Mouse (Mus musculus) right cerebral cortex, adult 2 months (tissue): ENCODE data around the gene Cdc26.

Experiments used
- DNase-seq, 2 experiments: peaks; one replicate each; pipeline ENCODE4 v3.0.0; 2021 to 2022; ENCODE audit warnings: low spot score in 2 of 2

Cdc26 gene

DNA sequence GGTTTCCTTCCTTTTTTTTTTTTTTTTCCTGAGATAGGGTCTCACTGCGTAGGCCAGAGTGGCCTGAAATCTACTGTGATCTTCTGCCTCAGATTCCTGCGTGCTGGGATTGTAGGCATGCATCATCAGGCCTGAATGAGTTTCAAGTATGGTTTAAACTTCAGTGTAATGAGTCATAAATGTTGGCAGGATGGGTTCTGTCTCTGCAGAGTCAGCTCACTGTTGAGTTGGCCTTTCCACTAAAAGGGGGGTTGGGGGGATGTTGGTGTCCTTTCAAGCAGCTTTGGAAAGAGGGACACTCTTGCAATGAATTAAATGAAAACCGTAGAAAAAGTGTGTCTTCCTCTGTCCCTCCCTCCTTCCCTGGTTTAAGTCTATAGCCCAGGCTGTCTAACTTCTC, 9.5 kb downstream of the Cdc26 start:
- peak in 1 of 2 experiments; percentile 21 for DNase-seq

DNA sequence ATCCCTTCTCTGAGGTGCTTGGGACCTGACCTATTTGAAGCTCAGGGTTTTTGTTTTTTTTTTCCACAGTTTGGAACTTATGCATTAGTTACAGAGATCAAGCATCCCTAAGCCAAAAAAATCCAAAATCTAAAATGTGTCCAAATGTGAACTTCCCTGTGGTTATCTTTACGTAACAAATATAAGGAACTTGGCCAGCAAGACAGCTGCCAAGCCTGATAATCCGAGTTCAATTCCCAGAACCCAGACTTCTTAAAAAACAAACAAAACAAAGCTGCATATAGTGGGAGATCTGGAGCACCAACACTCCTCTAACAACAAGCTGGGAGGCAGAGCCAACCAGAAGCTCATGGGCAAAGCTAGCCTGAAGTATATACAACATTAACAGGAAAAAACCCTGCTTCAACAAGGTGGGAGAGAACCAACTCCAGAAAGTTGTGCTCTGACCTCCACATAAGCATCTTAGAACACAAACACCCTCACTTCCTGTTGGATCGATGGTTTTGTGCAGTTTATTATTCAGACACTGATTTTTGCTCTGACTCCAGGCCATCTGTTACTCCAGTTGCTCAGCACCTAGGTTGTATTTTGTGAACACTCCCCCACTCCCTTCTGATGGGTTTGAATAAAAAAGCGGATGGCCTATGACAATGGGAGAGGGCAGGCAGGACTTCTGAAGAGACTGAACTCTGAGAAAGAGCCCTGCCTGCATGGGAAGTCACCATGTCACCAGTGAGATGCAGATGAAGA, 10.7 kb downstream of the Cdc26 start:
- no peak for DNase-seq

DNA sequence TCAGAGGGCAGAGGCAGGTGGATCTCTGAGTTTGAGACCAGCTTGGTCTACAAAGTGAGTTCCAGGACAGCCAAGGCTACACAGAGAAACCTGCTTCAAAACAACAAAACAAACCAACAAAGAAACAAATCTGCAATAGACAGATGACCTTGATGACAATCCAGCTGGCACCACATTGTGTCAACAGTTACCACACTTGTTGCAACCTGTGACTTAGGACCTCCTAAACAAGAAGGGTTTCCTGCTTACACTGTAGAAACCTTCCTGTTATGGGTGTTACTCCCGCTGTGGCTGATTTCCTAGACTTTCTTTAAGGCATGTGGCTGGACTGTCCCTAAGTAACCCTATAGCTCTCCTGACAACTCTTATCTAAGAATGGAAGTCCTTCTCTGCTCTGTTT, 12.6 kb downstream of the Cdc26 start:
- no peak for DNase-seq

DNA sequence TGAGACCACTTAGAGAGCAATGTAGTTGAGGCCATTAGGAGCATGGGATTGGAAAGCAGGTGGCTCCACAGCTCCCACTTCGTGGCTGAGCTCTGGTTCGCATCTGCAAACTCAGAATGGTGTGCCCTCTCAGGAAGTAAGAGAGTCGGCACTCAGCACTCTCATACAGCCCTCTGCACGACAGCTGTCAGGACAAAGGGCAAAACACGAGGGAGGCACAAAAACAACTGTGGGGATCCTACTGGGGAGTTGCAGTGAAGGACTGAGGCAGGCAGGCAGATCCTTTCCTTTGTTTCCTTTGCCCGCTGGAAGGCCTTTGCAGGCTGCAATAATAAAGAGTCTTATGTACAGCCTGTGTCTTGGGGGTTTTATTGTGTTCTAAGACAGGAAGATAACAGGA, 15.0 kb downstream of the Cdc26 start:
- DNase-seq = no peak

DNA sequence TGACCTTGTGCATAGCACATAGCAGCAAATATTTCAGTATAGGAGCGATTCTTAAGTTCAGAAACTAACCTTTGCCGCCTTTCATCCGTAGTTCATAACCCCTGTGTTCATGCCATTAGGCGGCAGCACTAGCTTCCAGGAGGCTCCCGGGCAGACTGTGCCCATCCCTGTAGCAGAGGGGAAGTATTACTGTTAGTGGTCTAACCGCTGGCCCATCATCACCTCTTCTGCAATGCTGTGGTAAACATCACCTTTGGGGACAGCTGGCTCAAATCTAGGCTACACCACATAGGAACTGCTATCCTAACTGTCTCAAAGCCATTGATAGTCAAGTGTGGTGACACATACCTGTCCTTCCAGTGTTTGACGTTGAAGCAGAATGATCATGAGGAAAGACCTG, 16.6 kb downstream of the Cdc26 start:
- no peak for DNase-seq

DNA sequence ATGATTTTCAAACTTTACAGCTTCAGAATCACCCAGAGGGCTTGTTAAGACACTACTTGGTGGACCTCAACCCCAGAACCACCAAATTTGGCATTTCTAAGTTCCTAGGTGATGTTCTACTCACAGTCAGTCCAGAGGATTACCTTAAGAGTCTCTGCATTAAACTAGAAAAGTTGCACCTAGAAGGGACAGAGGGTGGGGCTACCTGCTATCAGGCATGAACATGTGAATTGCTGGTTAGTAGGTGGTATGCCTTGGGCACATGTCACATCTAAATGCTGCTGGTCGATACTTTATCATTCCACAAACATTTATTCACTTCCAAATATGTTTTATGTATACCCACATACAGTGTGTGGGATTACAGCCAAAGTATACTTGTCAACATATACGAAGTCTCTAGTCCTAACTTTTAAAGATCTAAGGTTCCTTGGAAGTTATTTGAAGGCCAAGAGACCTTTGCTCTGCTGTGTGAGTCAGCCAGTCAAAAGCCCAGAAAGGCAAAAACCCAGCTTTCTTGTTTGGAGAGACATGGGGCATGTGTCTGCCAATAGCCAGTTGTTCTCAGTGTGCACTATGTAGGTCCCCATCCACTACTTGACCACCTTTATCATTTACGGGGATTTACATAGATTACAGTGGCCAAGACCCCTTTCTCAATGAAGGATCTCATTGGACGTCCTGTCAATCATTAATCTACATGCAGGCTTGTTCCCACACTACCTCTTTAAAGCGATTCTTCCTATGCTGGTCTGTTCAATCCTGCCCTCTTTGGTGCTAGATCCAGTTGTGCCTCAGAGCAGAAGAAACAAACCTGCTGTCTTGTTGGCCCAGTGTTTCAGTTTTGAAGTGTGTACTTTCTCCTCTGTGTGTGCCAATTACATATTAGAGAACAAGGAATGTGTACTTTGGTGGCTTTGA, 18.6 kb downstream of the Cdc26 start:
- no peak for DNase-seq

DNA sequence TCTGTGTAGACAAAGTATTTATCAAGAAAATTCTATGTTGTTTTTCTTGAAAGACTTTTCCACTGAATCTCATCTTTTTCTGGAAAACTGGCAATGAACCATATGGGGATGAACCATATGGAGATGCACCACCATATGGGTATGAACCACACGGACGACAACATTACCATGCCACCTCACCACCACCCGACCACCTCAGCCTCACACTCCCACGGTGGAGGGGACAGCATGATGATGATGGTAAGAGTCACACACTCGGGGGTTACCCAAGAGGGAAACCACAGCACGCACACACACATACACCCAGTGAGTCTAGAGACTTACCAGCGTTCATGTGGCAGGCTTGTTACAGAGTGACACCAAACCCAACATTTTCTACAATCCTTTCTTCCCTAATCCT, 23.0 kb downstream of the Cdc26 start:
- DNase-seq = peak; percentile 21 to 38

DNA sequence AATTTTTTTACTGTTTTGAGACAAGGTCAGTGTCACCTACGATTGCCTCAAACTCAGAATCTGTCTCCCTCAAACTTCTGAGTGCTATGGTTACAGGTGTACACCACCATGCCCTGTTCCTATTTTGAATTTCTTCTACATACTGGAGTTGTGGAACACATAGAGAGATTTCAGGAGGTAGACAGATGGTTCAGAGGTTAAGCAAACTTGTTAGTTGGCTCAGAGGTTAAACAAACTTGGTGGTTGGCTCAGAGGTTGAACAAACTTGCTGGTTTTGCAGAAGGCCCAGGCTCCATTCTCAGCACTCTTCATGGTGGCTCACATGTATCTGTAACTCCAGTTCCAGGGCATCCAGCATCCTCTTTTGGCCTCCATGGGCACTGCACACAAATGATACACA, 24.3 kb downstream of the Cdc26 start:
- no peak for DNase-seq

DNA sequence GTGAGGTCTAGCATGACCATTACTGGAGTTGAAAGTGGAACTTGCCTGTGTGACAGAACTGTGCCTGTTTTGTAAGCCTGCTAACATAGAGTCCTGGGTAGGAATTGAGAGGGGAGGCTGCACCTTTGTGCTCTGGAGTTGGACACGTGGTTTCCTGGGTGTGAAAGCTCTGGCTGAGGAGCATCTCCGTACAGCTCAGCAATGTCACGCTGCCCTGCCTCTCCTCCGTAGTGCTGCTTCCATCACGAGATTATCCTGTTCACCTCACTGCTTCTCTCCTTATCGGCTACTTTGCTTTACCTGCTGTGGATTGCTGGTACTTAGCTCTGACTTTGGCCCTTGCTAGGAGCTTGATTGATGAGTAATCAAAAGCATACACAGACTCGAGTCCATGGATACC, 24.7 kb downstream of the Cdc26 start:
- DNase-seq = no peak

DNA sequence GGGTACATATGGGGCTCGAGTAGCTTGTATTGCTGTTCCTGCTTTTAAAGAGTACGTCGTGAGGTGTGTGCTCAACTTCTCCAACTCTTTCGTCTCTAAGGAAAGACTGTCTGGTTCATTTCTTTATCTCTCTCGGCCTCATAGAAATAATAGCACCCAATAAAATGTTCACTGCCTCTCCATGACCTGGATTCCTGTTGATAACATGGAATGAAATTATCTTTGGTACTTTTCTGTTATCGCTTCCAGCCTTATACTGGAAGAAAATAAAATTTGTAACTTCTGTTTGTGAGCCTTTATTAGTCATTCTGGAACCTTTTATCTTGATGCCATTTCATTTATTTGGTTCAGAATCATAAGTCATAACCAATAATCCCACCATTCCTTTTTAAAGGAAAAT, 25.2 kb downstream of the Cdc26 start:
- no peak for DNase-seq

DNA sequence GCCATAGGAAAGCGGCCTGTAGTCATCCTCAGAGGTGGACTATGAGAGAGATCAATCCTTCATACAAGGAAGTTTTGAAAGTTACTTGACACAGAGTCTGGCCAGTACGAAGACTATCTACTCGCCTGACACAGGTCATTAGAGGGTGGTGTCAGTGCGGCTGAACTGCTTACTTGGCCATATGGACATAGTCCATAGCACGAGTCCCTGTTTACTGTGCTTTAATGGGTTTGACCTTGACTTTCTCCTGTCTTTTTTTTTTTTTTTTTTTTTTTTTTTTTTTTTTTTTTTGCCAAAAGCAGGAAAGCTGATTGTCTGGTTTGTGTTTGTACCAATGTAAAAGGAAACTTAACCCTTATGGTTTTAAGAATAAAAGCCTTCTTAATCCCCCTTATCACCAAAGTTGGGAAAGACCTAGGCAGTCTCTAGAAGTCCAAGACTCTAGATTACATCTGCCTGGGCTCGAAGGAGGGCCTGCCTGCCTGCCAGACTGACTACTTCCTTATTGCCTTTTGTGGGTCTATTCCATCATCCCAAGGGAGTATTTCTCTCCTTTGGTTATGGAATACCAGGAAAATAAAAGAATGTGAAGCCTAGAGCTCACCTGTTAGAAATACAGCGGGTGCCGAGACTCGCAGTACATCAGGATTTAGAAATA, 28.6 kb downstream of the Cdc26 start:
- DNase-seq = no peak

DNA sequence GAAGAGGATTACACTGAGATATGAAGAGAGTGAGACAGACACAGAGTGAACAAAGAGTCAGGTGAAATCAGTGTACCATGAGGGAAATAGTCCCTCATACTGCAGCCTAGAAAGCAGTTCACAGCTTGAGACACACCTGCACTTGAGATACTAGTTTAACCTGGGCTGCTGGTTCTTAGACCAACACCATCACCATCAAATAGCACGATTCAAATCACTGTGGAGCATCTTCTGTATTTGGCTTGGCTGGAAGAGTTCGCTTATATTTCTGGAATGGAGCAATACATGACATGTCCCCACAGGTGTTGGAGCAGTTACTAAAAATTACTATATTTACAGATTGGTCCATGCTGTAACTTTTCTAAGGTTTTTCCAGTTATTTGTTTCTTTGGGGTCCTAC, 32.3 kb downstream of the Cdc26 start:
- no peak for DNase-seq

DNA sequence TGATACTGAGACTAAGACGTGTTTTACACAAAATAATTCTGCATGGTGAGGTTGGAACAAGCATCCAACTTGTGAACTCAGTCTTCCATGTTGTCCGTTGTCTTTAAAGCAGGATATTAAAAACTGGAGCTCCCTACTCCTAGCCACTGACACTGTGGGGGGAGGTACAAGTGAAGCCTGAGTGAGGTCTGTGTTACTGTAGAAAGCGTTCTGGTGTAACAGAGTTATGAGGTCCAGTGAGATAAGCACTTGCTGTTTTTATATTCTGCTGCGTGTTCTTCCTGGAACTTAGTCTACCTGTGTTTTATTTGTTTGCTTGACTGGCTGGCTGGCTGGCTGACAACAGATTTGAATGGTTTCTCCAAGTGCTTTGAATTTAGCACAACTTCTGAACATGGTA, 34.1 kb downstream of the Cdc26 start:
- DNase-seq = no peak

DNA sequence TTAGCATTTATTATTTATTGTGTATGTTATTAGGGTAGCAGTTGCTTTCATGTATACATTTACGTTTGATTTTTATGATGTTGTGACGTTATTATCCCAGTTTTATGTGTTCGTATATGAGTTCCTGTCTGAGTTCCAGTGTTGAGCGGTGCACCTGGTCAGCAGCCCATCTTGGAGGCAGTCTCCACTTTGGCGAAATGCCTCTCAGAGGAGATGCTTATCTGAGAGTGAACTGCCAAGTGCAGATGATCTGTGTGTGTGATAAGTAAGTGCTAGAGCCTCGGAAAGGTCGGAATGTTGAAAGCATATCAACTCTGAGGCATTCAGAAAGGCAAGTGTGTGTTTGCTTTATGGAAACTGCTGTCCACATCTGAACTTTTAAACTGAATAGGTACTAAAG, 34.8 kb downstream of the Cdc26 start:
- no peak for DNase-seq

DNA sequence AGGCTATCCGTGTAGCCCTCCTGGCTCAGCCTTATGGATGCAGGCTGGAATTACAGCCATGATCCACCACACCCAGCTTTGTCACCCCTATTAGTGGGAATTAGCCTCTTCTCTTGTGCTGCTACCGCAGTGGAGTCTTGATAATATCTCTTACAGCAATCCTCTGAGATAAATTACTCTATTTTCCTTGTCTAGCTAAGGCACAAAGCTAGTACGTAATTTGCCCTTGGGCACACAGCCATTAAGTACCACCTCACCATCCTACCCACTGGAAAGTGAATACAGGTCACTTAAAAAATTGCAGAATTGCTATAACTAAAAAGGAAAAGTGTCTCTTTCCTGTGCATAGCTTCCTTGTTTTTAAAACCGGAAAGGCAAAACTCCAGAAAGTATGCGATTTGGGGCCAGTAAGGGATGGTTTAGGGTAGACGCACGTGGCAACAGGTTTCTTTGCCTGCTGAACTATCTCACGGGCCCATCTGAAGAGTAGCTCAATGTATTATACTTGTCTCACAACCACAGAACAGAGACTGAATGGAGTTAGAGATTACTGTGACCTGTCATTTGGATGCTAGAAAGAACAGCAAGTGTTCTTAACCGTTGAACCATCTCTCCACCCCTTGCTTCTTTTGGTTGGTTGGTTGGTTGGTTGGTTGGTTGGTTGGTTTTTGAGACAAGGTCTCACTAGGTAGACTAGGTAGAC, 35.5 kb downstream of the Cdc26 start:
- no peak for DNase-seq

DNA sequence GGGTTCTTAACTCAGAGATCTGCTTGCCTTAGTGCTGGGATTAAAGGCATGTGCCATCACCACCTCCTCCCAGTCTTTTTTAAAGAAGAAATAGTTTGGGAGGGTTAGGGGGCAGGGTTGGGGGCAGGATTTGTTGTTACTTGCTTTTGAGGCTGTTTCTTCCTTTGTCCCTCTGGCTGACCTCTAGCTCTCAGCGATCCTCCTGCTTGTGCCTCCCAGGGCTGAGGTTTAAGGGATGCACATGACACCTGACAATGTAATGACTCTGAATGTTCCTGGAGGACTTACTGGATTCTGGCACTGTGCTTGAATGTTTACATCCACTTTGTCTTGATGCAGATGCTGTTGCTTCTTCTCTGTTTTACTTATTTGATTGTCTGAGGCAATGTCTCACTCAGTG, 36.0 kb downstream of the Cdc26 start:
- no peak for DNase-seq

DNA sequence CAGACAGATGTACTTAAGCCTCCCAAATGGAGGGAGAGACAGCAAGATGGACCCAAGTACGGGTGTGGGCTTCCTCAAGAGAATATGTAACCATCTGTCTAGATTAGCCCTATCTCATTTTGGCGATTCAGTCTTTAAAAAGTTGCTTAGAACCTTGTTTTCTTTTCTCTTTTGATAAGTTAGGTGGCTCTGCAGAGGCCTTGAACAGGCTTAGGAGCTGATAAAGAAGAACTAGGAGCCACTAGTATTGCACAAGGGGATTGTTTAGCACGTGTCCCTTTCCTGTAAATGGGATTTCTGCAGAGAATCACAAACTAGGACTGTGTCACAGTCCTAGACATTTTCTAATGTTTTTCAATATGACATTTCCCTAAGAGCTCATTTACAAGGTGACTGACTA, 39.4 kb downstream of the Cdc26 start:
- no peak for DNase-seq

DNA sequence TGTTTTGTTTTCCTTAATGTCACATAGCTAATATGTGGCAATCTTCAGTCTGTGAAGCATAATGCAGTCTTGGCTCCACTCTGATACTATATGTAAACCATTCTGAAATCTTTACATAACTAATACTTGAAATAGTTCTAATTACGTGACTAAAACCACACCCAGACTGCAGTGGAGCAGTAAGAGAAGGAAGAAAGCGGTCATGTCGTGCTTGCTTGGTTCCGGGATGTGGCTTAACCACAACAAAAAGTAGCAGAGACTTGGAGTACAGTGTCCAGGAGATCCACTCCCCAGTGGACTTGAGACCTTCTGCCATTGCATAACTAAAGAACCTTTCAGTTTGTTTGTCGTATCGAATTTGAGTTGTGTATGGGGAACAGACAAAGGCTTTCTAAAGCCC, 40.9 kb downstream of the Cdc26 start:
- DNase-seq = no peak

DNA sequence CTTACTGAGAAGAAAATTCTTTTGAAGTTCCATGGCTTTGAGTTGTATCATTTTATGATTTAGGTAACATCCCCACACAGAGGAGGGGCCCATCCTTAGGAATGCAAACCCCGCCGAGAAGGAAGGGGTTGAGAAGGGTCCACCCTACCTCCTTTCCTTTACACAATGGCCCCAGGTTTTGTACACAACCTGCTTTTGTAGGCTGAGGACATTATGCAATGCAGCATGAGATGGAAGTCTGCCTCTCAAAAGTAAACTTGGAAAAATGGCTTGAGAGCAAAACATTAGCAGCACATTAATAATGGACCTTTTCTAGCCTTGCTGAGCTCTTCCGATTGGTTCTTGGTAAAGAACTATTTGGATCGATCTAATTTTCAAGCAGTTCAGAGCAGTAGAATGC, 42.2 kb downstream of the Cdc26 start:
- DNase-seq = no peak

DNA sequence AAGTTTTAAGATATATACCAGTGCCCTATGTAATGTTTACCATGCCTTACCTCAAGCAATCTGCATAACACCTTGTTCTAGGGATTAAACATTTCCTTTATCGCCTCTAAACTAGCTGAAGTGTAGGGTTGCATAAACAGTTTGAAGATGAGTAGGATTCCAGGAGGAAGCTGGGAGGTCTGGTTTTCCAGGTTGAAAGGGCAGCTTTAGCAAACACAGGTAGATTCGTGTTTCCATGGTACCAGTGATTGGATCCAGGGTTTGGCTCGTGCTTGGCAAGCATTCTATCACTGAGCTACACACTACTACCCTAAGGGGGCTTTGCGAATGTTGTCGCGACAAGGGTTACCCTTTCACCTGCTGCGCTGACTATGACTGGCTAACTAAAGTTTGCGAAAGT, 44.1 kb downstream of the Cdc26 start:
- DNase-seq = no peak

DNA sequence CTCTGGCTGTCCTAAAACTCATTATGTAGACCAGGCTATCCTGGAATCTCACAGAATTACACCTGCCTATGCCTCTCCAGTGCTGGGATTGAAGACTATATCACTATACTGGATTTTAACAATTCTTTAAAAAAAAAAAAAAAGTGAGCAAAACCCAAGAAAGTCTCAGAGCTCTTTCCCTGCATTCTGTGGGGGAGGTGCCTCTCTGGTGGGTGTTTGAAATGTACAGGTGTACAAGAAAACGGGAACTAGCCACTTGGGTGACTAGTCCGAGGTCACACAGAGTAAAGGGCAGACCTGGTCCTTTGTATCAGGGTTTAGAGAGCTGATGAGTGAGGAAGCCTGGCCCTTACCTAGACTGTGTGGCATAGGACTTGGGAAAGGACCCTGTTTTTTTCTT, 46.0 kb downstream of the Cdc26 start:
- no peak for DNase-seq

DNA sequence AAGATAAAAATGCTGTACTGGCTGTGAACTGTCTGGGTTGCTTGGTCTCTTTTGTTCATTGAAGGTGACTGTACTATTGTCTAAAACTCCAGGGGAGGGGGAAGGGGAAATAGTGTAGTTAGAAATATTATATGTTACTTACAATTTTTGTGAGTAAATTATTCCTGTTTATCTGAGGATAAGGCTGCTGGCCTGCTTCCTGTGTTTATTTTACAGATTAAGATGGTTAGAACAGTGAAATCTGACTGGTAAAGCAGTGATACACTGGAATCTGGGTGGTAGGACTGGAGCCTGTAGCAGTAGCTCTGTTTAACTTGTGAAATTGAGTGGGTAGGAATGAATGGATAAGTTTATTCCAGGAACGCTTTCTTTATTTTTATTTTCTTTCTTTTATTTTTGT, 46.4 kb downstream of the Cdc26 start:
- no peak for DNase-seq
